Mouse (Mus musculus) limb, embryonic 15.5 days (tissue): ENCODE measurements around the gene Gm20388. TPM values are rescaled to one million over a fixed set of nuclear protein-coding genes. Genes with fewer than 3 reads are reported as not detected.

Experiments
- ATAC-seq: fragments of 200-750 bp; cut with Nextera tagmentation; 2 replicates; pipeline ENCODE4 v1.8.0; 2017; ENCODE audit warnings: low read depth, moderate TSS enrichment; ENCODE audit not compliant: insufficient number of reproducible peaks, low FRiP score, low TSS enrichment
- H3K27ac ChIP-seq: fragments of 300-500 bp; sonication (generic); 2 replicates; pipeline ENCODE4 v1.5.1; 2015; ENCODE audit warnings: moderate library complexity, mild to moderate bottlenecking, inconsistent platforms
- H3K27me3 ChIP-seq: fragments of 300-500 bp; sonication (generic); 2 replicates; pipeline ENCODE4 v1.6.1; 2015; ENCODE audit warnings: inconsistent platforms
- H3K36me3 ChIP-seq: fragments of 300-500 bp; sonication (generic); 2 replicates; pipeline ENCODE4 v1.6.1; 2015; ENCODE audit warnings: inconsistent platforms
- H3K4me1 ChIP-seq: fragments of 300-500 bp; sonication (generic); 2 replicates; pipeline ENCODE4 v1.6.1; 2015; ENCODE audit warnings: inconsistent platforms
- H3K4me2 ChIP-seq: fragments of 300-500 bp; sonication (generic); 2 replicates; pipeline ENCODE4 v1.6.1; 2015; ENCODE audit warnings: mild to moderate bottlenecking, inconsistent platforms
- H3K4me3 ChIP-seq: fragments of 300-500 bp; sonication (generic); 2 replicates; pipeline ENCODE4 v1.5.1; 2015; ENCODE audit warnings: mild to moderate bottlenecking, inconsistent platforms
- H3K9ac ChIP-seq: fragments of 300-500 bp; sonication (generic); 2 replicates; pipeline ENCODE4 v1.6.1; 2015; ENCODE audit warnings: inconsistent platforms
- H3K9me3 ChIP-seq: fragments of 300-500 bp; sonication (generic); 2 replicates; pipeline ENCODE4 v1.6.1; 2016; ENCODE audit warnings: inconsistent platforms
- WGBS: fragments of 180-500 bp; shearing (Covaris S2); methylation state at CpG from one replicate; pipeline ENCODE4 v1.1.7; 2015; 5-methylcytosine and 5-hydroxymethylcytosine counted together
- polyA plus RNA-seq: library from polyadenylated mRNA; unstranded; fragments of >200 nt; fragmentation: Nextera tagmentation; extraction: Ambion mirVana; gene quantifications from 2 replicates; pipeline ENCODE4 v1.2.1, GENCODE M21; 2015

Gene Gm20388
- polyA plus RNA-seq, 1 experiment from 2014 or later: 4.9 TPM

- H3K36me3 ChIP-seq: no peaks in the 10 kb centered on the region
- H3K27ac ChIP-seq: no peak overlapping the region
- 88% methylated on average over 11 of the region's 11 CpGs for WGBS
- H3K4me1 ChIP-seq: peaks cover 33% of the 10 kb centered on the region
- no peak overlapping the region for H3K4me2 ChIP-seq
- no peaks in the 10 kb centered on the region for H3K9me3 ChIP-seq
- H3K9ac ChIP-seq: no peak overlapping the region
- H3K27me3 ChIP-seq: no peaks in the 10 kb centered on the region
- no peak for ATAC-seq
- no peak overlapping the region for H3K4me3 ChIP-seq
These were observed 3223.6 kb downstream of the Gm20388 start for GRCm38 (mm10) chr8:123134149-123134713.

- Histone ChIP-seq H3K4me1 (peaks cover 33% of the 10 kb centered on the region), H3K4me2 (no peak overlapping the region), H3K27ac (peak overlapping the region; percentile 57; the same call in 1 of the 2 replicates), H3K9me3 (no peaks in the 10 kb centered on the region), H3K36me3 (no peaks in the 10 kb centered on the region), H3K9ac (no peak overlapping the region), H3K27me3 (no peaks in the 10 kb centered on the region), H3K4me3 (no peak overlapping the region)
- WGBS: 38% methylated on average over 7 of the region's 7 CpGs
- no peak for ATAC-seq
These were observed 3224.8 kb downstream of the Gm20388 start for GRCm38 (mm10) chr8:123135406-123135805.

GRCm38 (mm10) chr8:123135806-123136205 lies 3225.2 kb downstream of the Gm20388 start:
- 47% methylated on average over 9 of the region's 9 CpGs for WGBS
- H3K36me3 ChIP-seq: no peaks in the 10 kb centered on the region
- no peaks in the 10 kb centered on the region for H3K9me3 ChIP-seq
- no peak overlapping the region for H3K4me2 ChIP-seq
- peak overlapping the region; percentile 57; the same call in 1 of the 2 replicates for H3K27ac ChIP-seq
- no peak overlapping the region for H3K9ac ChIP-seq
- H3K27me3 ChIP-seq: no peaks in the 10 kb centered on the region
- no peak for ATAC-seq
- no peak overlapping the region for H3K4me3 ChIP-seq
- H3K4me1 ChIP-seq: peaks cover 33% of the 10 kb centered on the region

GRCm38 (mm10) chr8:123136287-123136686 lies 3225.6 kb downstream of the Gm20388 start:
- H3K27me3 ChIP-seq: no peaks in the 10 kb centered on the region
- no peaks in the 10 kb centered on the region for H3K9me3 ChIP-seq
- H3K4me1 ChIP-seq: peaks cover 35% of the 10 kb centered on the region
- H3K27ac ChIP-seq: no peak overlapping the region
- no peak overlapping the region for H3K4me3 ChIP-seq
- no peak overlapping the region for H3K9ac ChIP-seq
- no peaks in the 10 kb centered on the region for H3K36me3 ChIP-seq
- WGBS: 70% methylated on average over 9 of the region's 9 CpGs
- no peak overlapping the region for H3K4me2 ChIP-seq
- no peak for ATAC-seq

GRCm38 (mm10) chr8:123137645-123138077 lies 3227.0 kb downstream of the Gm20388 start:
- peak overlapping the region; percentile 90 for H3K27ac ChIP-seq

GRCm38 (mm10) chr8:123138741-123139140 lies 3228.1 kb downstream of the Gm20388 start:
- H3K36me3 ChIP-seq: no peaks in the 10 kb centered on the region
- WGBS: 45% methylated on average over 4 of the region's 4 CpGs

More at GRCm38 (mm10) chr8:123137645-123138077, 3227.0 kb downstream of the Gm20388 start:
- H3K4me1 ChIP-seq: peaks cover 45% of the 10 kb centered on the region
- no peaks in the 10 kb centered on the region for H3K36me3 ChIP-seq
- no peaks in the 10 kb centered on the region for H3K27me3 ChIP-seq
- no peak overlapping the region for H3K4me3 ChIP-seq
- H3K4me2 ChIP-seq: no peak overlapping the region
- H3K9me3 ChIP-seq: no peaks in the 10 kb centered on the region
- WGBS: 0% methylated on average over 2 of the region's 2 CpGs
- peak; percentile 79 for ATAC-seq
- no peak overlapping the region for H3K9ac ChIP-seq

GRCm38 (mm10) chr8:123141741-123142462 lies 3231.3 kb downstream of the Gm20388 start:
- WGBS: 44% methylated on average over 14 of the region's 14 CpGs
- Histone ChIP-seq H3K4me3 (no peak overlapping the region), H3K9me3 (no peaks in the 10 kb centered on the region), H3K4me2 (no peak overlapping the region), H3K27me3 (no peaks in the 10 kb centered on the region), H3K27ac (peak overlapping the region; percentile 87), H3K9ac (no peak overlapping the region), H3K36me3 (no peaks in the 10 kb centered on the region), H3K4me1 (peaks cover 39% of the 10 kb centered on the region)
- peak; percentile 25; the same call in 1 of the 2 replicates for ATAC-seq

More at GRCm38 (mm10) chr8:123138741-123139140, 3228.1 kb downstream of the Gm20388 start:
- H3K9ac ChIP-seq: no peak overlapping the region
- peaks cover 48% of the 10 kb centered on the region for H3K4me1 ChIP-seq
- peak overlapping the region; percentile 90; the same call in 1 of the 2 replicates for H3K27ac ChIP-seq
- H3K4me3 ChIP-seq: no peak overlapping the region
- no peak for ATAC-seq
- no peaks in the 10 kb centered on the region for H3K9me3 ChIP-seq
- no peak overlapping the region for H3K4me2 ChIP-seq
- H3K27me3 ChIP-seq: no peaks in the 10 kb centered on the region

GRCm38 (mm10) chr8:123145279-123145678 lies 3234.6 kb downstream of the Gm20388 start:
- 51% methylated on average over 6 of the region's 6 CpGs for WGBS
- no peaks in the 10 kb centered on the region for H3K27me3 ChIP-seq
- no peaks in the 10 kb centered on the region for H3K9me3 ChIP-seq
- no peak overlapping the region for H3K27ac ChIP-seq
- H3K4me1 ChIP-seq: peaks cover 19% of the 10 kb centered on the region
- no peak for ATAC-seq
- no peak overlapping the region for H3K4me2 ChIP-seq
- no peak overlapping the region for H3K9ac ChIP-seq
- no peak overlapping the region for H3K4me3 ChIP-seq
- H3K36me3 ChIP-seq: no peaks in the 10 kb centered on the region

- ATAC-seq: no peak
- H3K36me3 ChIP-seq: no peaks in the 10 kb centered on the region
- H3K9ac ChIP-seq: no peak overlapping the region
- H3K4me1 ChIP-seq: peaks cover 15% of the 10 kb centered on the region
- no peaks in the 10 kb centered on the region for H3K9me3 ChIP-seq
- no peak overlapping the region for H3K4me3 ChIP-seq
- no peaks in the 10 kb centered on the region for H3K27me3 ChIP-seq
- 77% methylated on average over 7 of the region's 7 CpGs for WGBS
- H3K4me2 ChIP-seq: no peak overlapping the region
- 0 out of 2 replicates have a peak overlapping the region, but pooled peaks have one; percentile 7 for H3K27ac ChIP-seq
These were observed 3235.7 kb downstream of the Gm20388 start for GRCm38 (mm10) chr8:123146390-123146789.

GRCm38 (mm10) chr8:123150737-123151171 lies 3240.1 kb downstream of the Gm20388 start:
- Histone ChIP-seq H3K4me3 (no peak overlapping the region), H3K9ac (no peak overlapping the region), H3K36me3 (no peaks in the 10 kb centered on the region), H3K9me3 (no peaks in the 10 kb centered on the region), H3K4me2 (no peak overlapping the region), H3K27ac (no peak overlapping the region), H3K4me1 (no peaks in the 10 kb centered on the region; the same call in 1 of the 2 replicates), H3K27me3 (no peaks in the 10 kb centered on the region)
- no peak for ATAC-seq
- 59% methylated on average over 9 of the region's 9 CpGs for WGBS

GRCm38 (mm10) chr8:123155177-123155576 lies 3244.5 kb downstream of the Gm20388 start:
- ATAC-seq: no peak
- Histone ChIP-seq H3K9me3 (no peaks in the 10 kb centered on the region), H3K27ac (no peak overlapping the region), H3K4me3 (no peak overlapping the region), H3K36me3 (no peaks in the 10 kb centered on the region), H3K27me3 (no peaks in the 10 kb centered on the region), H3K9ac (no peak overlapping the region), H3K4me2 (no peak overlapping the region), H3K4me1 (peaks cover 24% of the 10 kb centered on the region)
- WGBS: 77% methylated on average over 5 of the region's 5 CpGs
